ENCODE assay signal across 8 mouse cellular contexts in genomic region chr6:137756310-137756709, GRCm38 (mm10). TPM values are rescaled to one million over a fixed set of nuclear protein-coding genes. Genes with fewer than 3 reads are reported as not detected.
A peak's percentile ranks its signal among the peaks of the same experiment; 100 is the strongest.
DNase-seq lines count a peak whose midpoint lies in the region; ATAC-seq and TF ChIP-seq lines count a peak whose summit lies in the region.

No protein-coding gene starts in this region.

- no peak for DNase-seq in gastrocnemius, adult 2 months
- DNase-seq in gastrocnemius, adult 8-10 months (ENCODE audit: low spot score in 2 of 2): no peak
- peak; percentile 36 for DNase-seq in right cerebral cortex, postnatal 14 days
- DNase-seq in right cerebral cortex, adult 18-20 months: no peak
- no peak for DNase-seq in gastrocnemius, postnatal 4 days (ENCODE audit: low spot score in 2 of 2)
- no peak for DNase-seq in left cerebral cortex, postnatal 10 days (ENCODE audit: extremely low spot score in 1 of 2, low spot score in 2 of 2)

- TF ChIP-seq CTCF in gastrocnemius, adult 2 months (IDR thresholded peaks at IDR 0.05): peak; percentile 66
- TF ChIP-seq CTCF in bone marrow, adult 2 months (IDR thresholded peaks at IDR 0.05; ENCODE audit: control insufficient read depth, insufficient read depth, low read length): peak; percentile 37; the same call in 1 of the 2 replicates

- no peak overlapping the region for H3K4me3 ChIP-seq in gastrocnemius, adult 2 months
- no peak overlapping the region for H3K4me3 ChIP-seq in bone marrow, adult 2 months (replicated peaks; ENCODE audit: control insufficient read depth, low read depth, low read length)

- H3K27ac ChIP-seq in gastrocnemius, adult 2 months: no peak overlapping the region
- no peak overlapping the region for H3K27ac ChIP-seq in bone marrow, adult 2 months (ENCODE audit: control insufficient read depth, insufficient read depth, low read depth, low read length, poor library complexity)

- H3K4me1 ChIP-seq in bone marrow, adult 2 months (ENCODE audit: control insufficient read depth, insufficient read depth, low read length): no peaks in the 10 kb centered on the region

- peak; percentile 44; the same call in 1 of the 2 replicates for ATAC-seq in megakaryocyte, adult 5-6 weeks (ENCODE audit: poor library complexity, severe bottlenecking)

- intact Hi-C loops in gastrocnemius, adult 2 months (cut with DNase I): no loop called here
- intact Hi-C loops in left cerebral cortex, postnatal 10 days (cut with DNase I): no loop called here

- 61% methylated on average over 5 of the region's 5 CpGs for WGBS in bone marrow, adult 2 months

- TF ChIP-seq POLR2A in bone marrow, adult 2 months (IDR thresholded peaks at IDR 0.05; ENCODE audit: borderline replicate concordance, control insufficient read depth, low read depth, low read length): no peak

RNA-seq across cellular contexts. Expression of gene Dera, which starts 2.0 kb away (rescaled TPM):
- 1 to 10 TPM; 6.3 to 9.5 TPM for total RNA-seq in gastrocnemius, adult 2 months (2021)
- 10 to 100 TPM in 1 of 4 experiments, 1 to 10 TPM in 3; 6.7 to 10.7 (median 8.3) TPM for total RNA-seq in gastrocnemius, adult 8-10 months (2022)
- 16.1 and 16.6 TPM in 2 replicates for polyA plus RNA-seq in bone marrow, adult 2 months (2011; ENCODE audit: insufficient read depth, insufficient read length, low replicate concordance, missing spikeins)
- total RNA-seq in megakaryocyte, adult 5-6 weeks (2015): 43.3 and 45.3 TPM in 2 replicates
- 50.6 and 53.0 TPM in 2 replicates for total RNA-seq in megakaryocyte, adult 5-6 weeks (2017)
- 10 to 100 TPM; 19.3 to 20.8 TPM for total RNA-seq in gastrocnemius, postnatal 4 days (2021)
- 10 to 100 TPM; 10.9 to 13.7 TPM for total RNA-seq in left cerebral cortex, postnatal 10 days (2021)

RNA-seq across cellular contexts. Expression of gene Strap, which starts 21.4 kb away (rescaled TPM):
- 10 to 100 TPM; 84.5 to 87.6 TPM for total RNA-seq in gastrocnemius, adult 2 months (2021)
- total RNA-seq in gastrocnemius, adult 8-10 months (2022): 10 to 100 TPM; 84.3 to 91.2 (median 88.7) TPM
- 36.8 and 43.6 TPM in 2 replicates for polyA plus RNA-seq in bone marrow, adult 2 months (2011; ENCODE audit: insufficient read depth, insufficient read length, low replicate concordance, missing spikeins)
- total RNA-seq in megakaryocyte, adult 5-6 weeks (2015): 105 and 110 TPM in 2 replicates
- 90.4 and 90.8 TPM in 2 replicates for total RNA-seq in megakaryocyte, adult 5-6 weeks (2017)
- 10 to 100 TPM; 95.1 to 95.8 TPM for total RNA-seq in gastrocnemius, postnatal 4 days (2021)
- total RNA-seq in left cerebral cortex, postnatal 10 days (2021): 100 to 1,000 TPM; 131 TPM
